21 mouse cellular contexts compared by ENCODE assay signal in the genomic region with DNA sequence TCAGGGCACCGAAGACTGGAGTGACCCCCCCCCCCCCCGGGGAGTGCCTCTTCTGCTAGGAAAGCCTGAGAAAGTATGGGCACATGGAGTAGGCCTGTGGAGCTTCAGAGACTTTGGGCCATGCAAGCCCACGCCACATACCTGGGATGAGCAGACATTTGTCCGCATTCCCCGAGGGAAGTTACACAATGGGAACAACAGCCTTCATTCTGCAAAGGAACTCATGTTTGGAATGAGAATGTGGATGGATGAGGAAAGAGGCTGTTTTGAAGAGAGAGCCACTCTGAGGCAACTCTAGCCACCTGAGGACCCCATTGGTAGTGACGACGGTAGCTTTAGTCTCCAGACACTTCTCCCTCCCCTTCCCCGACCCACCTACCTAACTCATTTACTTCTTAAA.
DNase-seq lines count a peak whose midpoint lies in the region; ATAC-seq and TF ChIP-seq lines count a peak whose summit lies in the region.
"Had no signal": no experiment of that assay in that cellular context is flagged by ENCODE, and none has a peak within 500 bp of the region (broad histone marks: within the 10 kb centered on the region; RNA-seq: fewer than 3 reads in every experiment).

No protein-coding gene starts in this region.

- 59% methylated on average over 8 of the region's 8 CpGs for WGBS in midbrain, embryonic 10.5 days
- 37% methylated on average over 8 of the region's 8 CpGs for WGBS in midbrain, embryonic 16.5 days
- 70% methylated on average over 8 of the region's 8 CpGs for WGBS in limb, embryonic 10.5 days

- peak overlapping the region; percentile 73 for H3K27ac ChIP-seq in midbrain, embryonic 10.5 days (replicated peaks)
- no peak overlapping the region for H3K27ac ChIP-seq in midbrain, embryonic 16.5 days (ENCODE audit: low read length)
- peak overlapping the region; percentile 26; the same call in 1 of the 2 replicates for H3K27ac ChIP-seq in ES-E14 (ENCODE audit: insufficient read depth, low read depth, low read length, poor library complexity, severe bottlenecking)
- H3K27ac ChIP-seq in limb, embryonic 10.5 days, result no peak overlapping the region
- H3K27ac ChIP-seq: heart, embryonic 15.5 days had no signal

- no peaks in the 10 kb centered on the region for H3K9me3 ChIP-seq in midbrain, embryonic 10.5 days (replicated peaks)
- no peaks in the 10 kb centered on the region for H3K9me3 ChIP-seq in midbrain, embryonic 16.5 days (replicated peaks; ENCODE audit: control insufficient read depth, low read length, poor library complexity, severe bottlenecking)
- H3K9me3 ChIP-seq in E14TG2a.4 (ENCODE audit: low read length) (no peaks in the 10 kb centered on the region), ES-E14 (ENCODE audit: control insufficient read depth, insufficient read depth, low read depth, low read length) (no peaks in the 10 kb centered on the region)
- no peaks in the 10 kb centered on the region for H3K9me3 ChIP-seq in limb, embryonic 10.5 days (replicated peaks)
- H3K9me3 ChIP-seq: forebrain, embryonic 12.5 days; G1E; heart, embryonic 12.5 days; heart, embryonic 15.5 days had no signal

- no peak for TF ChIP-seq CTCF in E14TG2a.4 (conservative IDR thresholded peaks at IDR 0.05; ENCODE audit: low read length)

- intact Hi-C loops in left cerebral cortex, postnatal 10 days (cut with DNase I), result no loop called here

- H3K9ac ChIP-seq in midbrain, embryonic 16.5 days (ENCODE audit: low read depth, low read length), result no peak overlapping the region
- no peak overlapping the region for H3K9ac ChIP-seq in ES-E14 (ENCODE audit: insufficient read depth, low read depth, low read length, poor library complexity, severe bottlenecking)
- H3K9ac ChIP-seq: forebrain, embryonic 12.5 days; heart, embryonic 15.5 days; hindbrain, embryonic 14.5 days had no signal

- no peak overlapping the region for H3K4me3 ChIP-seq in midbrain, embryonic 10.5 days
- no peak overlapping the region for H3K4me3 ChIP-seq in midbrain, embryonic 16.5 days (ENCODE audit: low read depth, low read length)
- H3K4me3 ChIP-seq in E14TG2a.4 (replicated peaks; ENCODE audit: low read length), result 0 out of 2 replicates have a peak overlapping the region, but pooled peaks have one; percentile 20
- H3K4me3 ChIP-seq in ES-E14 (ENCODE audit: insufficient read depth in 1 of 2, low read depth in 1 of 2, low read length in 2 of 2, poor library complexity in 1 of 2, severe bottlenecking in 1 of 2), result no peak overlapping the region
- no peak overlapping the region for H3K4me3 ChIP-seq in limb, embryonic 10.5 days
- H3K4me3 ChIP-seq: forebrain, embryonic 12.5 days; heart, embryonic 12.5 days; heart, embryonic 15.5 days had no signal

- no peak for DNase-seq in midbrain, embryonic 10.5 days (ENCODE audit: low spot score)
- DNase-seq in ES-E14 (ENCODE audit: low read depth, low spot score) (peak; percentile 20), ZHBTc4 (ENCODE audit: low read depth, low spot score) (peak; percentile 51)
- no peak for DNase-seq in limb, embryonic 10.5 days (ENCODE audit: low spot score)
- DNase-seq in testis, postnatal 10 days (ENCODE audit: low spot score), result no peak
- no peak for DNase-seq in left cerebral cortex, postnatal 10 days (ENCODE audit: extremely low spot score in 1 of 2, low spot score in 2 of 2)
- DNase-seq: cerebellum, adult 18-20 months; cerebellum, adult 9-10 months; gastrocnemius, postnatal 10 days; heart, adult 18-20 months; heart, postnatal 10 days; heart, postnatal 36 days had no signal

- H3K4me2 ChIP-seq in midbrain, embryonic 16.5 days (ENCODE audit: low read length), result no peak overlapping the region
- H3K4me2 ChIP-seq: forebrain, embryonic 12.5 days; heart, embryonic 12.5 days; heart, embryonic 15.5 days; hindbrain, embryonic 14.5 days had no signal

- in situ Hi-C loops in ES-E14 (cut with MboI; ENCODE audit: low sequenced_read_pairs in 2 of 2, unreplicated experiment in 2 of 2), result no loop called here

- peaks cover 7% of the 10 kb centered on the region for H3K36me3 ChIP-seq in midbrain, embryonic 10.5 days
- H3K36me3 ChIP-seq in midbrain, embryonic 16.5 days (ENCODE audit: control insufficient read depth, insufficient read depth, low read length), result no peaks in the 10 kb centered on the region
- H3K36me3 ChIP-seq in E14TG2a.4 (ENCODE audit: insufficient read depth, low read length), result peaks cover 12% of the 10 kb centered on the region; the same call in 1 of the 2 replicates
- H3K36me3 ChIP-seq in ES-E14 (ENCODE audit: control insufficient read depth, insufficient read depth, low read length, poor library complexity, severe bottlenecking), result no peaks in the 10 kb centered on the region
- H3K36me3 ChIP-seq in limb, embryonic 10.5 days, result peaks cover 5% of the 10 kb centered on the region; the same call in 1 of the 2 replicates
- H3K36me3 ChIP-seq: forebrain, embryonic 12.5 days; G1E; heart, embryonic 12.5 days; heart, embryonic 15.5 days had no signal

- no peaks in the 10 kb centered on the region for H3K27me3 ChIP-seq in midbrain, embryonic 10.5 days (ENCODE audit: low read depth, poor library complexity, severe bottlenecking)
- no peaks in the 10 kb centered on the region for H3K27me3 ChIP-seq in midbrain, embryonic 16.5 days (ENCODE audit: control insufficient read depth, insufficient read depth, low read depth, low read length)
- H3K27me3 ChIP-seq in E14TG2a.4 (ENCODE audit: insufficient read depth, low read length), result no peaks in the 10 kb centered on the region
- no peaks in the 10 kb centered on the region for H3K27me3 ChIP-seq in limb, embryonic 10.5 days (ENCODE audit: low read depth, poor library complexity, severe bottlenecking)
- H3K27me3 ChIP-seq: forebrain, embryonic 12.5 days; heart, embryonic 12.5 days; heart, embryonic 15.5 days had no signal

- no peak for ATAC-seq in midbrain, embryonic 16.5 days
- ATAC-seq: CD4-positive, CD25-positive, alpha-beta regulatory T cell, adult 4 months; forebrain, embryonic 16.5 days had no signal

- H3K4me1 ChIP-seq in midbrain, embryonic 10.5 days, result peaks cover 83% of the 10 kb centered on the region
- peaks cover 23% of the 10 kb centered on the region; the same call in 1 of the 2 replicates for H3K4me1 ChIP-seq in midbrain, embryonic 16.5 days (ENCODE audit: control insufficient read depth, insufficient read depth, low read length)
- peaks cover 58% of the 10 kb centered on the region for H3K4me1 ChIP-seq in E14TG2a.4 (replicated peaks; ENCODE audit: low read depth, low read length)
- H3K4me1 ChIP-seq in ES-E14 (ENCODE audit: control insufficient read depth in 2 of 2, insufficient read depth in 2 of 2, low read length in 2 of 2, poor library complexity in 1 of 2), result peaks cover 7 to 27% of the 10 kb centered on the region in 2 experiments; a peak in 2 of 4 replicates
- peaks cover 58% of the 10 kb centered on the region for H3K4me1 ChIP-seq in limb, embryonic 10.5 days

TF ChIP-seq in ES-E14, 5 proteins besides CTCF, POLR2A, EP300 and RAD21:
- TF ChIP-seq MAFK (IDR thresholded peaks at IDR 0.05; ENCODE audit: insufficient read depth, low read depth, low read length) (no peak), ZC3H11A (IDR thresholded peaks at IDR 0.05; ENCODE audit: borderline replicate concordance, low read depth, low read length) (no peak), HCFC1 (IDR thresholded peaks at IDR 0.05; ENCODE audit: borderline replicate concordance, insufficient read depth, low read length) (no peak), ZNF384 (IDR thresholded peaks at IDR 0.05; ENCODE audit: low read depth, low read length) (no peak), CHD2 (IDR thresholded peaks at IDR 0.05; ENCODE audit: low read depth, low read length) (no peak)

Comparison
In these comparisons a context has a peak if more than half of its experiments do, and no peak if none do; other contexts are left out.
1. H3K27ac ChIP-seq: peak in midbrain, embryonic 10.5 days (single experiment) and ES-E14 (single experiment); none in midbrain, embryonic 16.5 days (single experiment) and limb, embryonic 10.5 days (single experiment).
2. DNase-seq: peak in ES-E14 (single experiment) and ZHBTc4 (single experiment); none in midbrain, embryonic 10.5 days (single experiment), limb, embryonic 10.5 days (single experiment), testis, postnatal 10 days (single experiment) and left cerebral cortex, postnatal 10 days (0 of 2).